Mouse (Mus musculus): ENCODE measurements around the gene Apoh.

DNA sequence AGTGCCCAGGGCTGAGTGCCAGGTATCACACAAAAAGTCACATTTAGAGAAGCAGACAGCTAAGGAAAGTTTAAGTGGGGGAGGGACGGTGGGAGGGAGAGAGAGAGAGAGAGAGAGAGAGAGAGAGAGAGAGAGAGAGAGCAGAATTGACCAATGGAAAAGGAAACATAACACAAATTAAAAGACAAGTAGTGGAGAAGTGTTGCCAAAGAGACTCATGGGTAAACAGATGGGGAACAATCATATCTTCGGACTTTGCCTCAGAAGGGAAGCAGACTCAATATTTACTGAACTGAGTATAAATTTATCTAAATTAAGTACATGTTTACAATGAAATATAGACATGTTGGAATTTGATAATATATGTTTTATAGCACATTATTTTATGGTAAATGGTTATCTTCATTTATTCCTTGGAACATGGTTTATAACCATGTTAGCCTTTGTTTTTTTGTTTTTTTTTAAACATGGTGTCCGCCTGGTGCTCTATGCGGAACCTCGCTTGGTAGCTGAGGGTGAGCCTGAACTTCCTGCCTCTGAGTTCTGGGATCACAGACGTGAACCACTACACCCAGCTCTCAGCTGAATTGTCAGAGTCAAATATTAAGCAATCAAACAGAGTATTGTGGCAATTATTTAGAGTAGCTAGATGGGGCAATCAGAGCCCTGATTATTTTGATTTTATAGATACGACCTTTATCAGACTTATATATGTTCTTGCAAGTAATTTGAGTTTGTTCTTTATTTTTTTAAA, 53.1 kb downstream of the Apoh start:
- TF ChIP-seq MAX (IDR thresholded peaks at IDR 0.05; ENCODE audit: low read length) = no peak
- no peak for TF ChIP-seq MAZ (IDR thresholded peaks at IDR 0.05; ENCODE audit: low read depth, low read length)
- TF ChIP-seq CTCF (conservative IDR thresholded peaks at IDR 0.05 in 1 of 2, IDR thresholded peaks at IDR 0.05 in 1 of 2; ENCODE audit: low read depth in 2 of 2, low read length in 2 of 2) = no peak
- no peak for TF ChIP-seq TBP (conservative IDR thresholded peaks at IDR 0.05; ENCODE audit: low read depth, low read length)

All from CH12.LX (cell line).